Mouse (Mus musculus): ENCODE data around the gene Pltp. TPM values are rescaled to one million over a fixed set of nuclear protein-coding genes. Genes with fewer than 3 reads are reported as not detected.
"Not testable (repeated sequence)": the region's sequence is repeated elsewhere in the genome, so short reads cannot be mapped to it uniquely, and the experiment has no call there.

The Pltp gene
- polyA plus RNA-seq, 1 experiment = 18.0 TPM

- Histone ChIP-seq H3K36me3 (ENCODE audit: control insufficient read depth, insufficient read depth, low read length) (no peaks in the 10 kb centered on the region), H3K27me3 (ENCODE audit: control insufficient read depth, insufficient read depth, low read length) (no peaks in the 10 kb centered on the region), H3K27ac (ENCODE audit: control insufficient read depth, insufficient read depth, low read depth, low read length) (peak within 1 kb of the TSS; percentile 95), H3K4me3 (ENCODE audit: control insufficient read depth, low read depth, low read length) (peak within 1 kb of the TSS; percentile 99), H3K4me1 (ENCODE audit: control insufficient read depth, insufficient read depth, low read length) (peaks cover 17% of the 10 kb centered on the region)
- no peak for TF ChIP-seq CTCF (IDR thresholded peaks at IDR 0.05; ENCODE audit: control insufficient read depth, insufficient read depth, insufficient replicate concordance, low read depth, low read length)
- TF ChIP-seq POLR2A (IDR thresholded peaks at IDR 0.05; ENCODE audit: control insufficient read depth, low read depth, low read length) = peak; percentile 55
Measured at GRCm38 (mm10) chr2:164804533-164805331, 52.8 kb downstream of the Pltp start, which contains the start of the genes Acot8 and Zswim3. TSS of gene Acot8 (minus strand) at chr2:164804882. TSS of gene Zswim3 (plus strand) at chr2:164805098.

- Histone ChIP-seq H3K27me3 (ENCODE audit: control insufficient read depth, insufficient read depth, low read length) (no peaks in the 10 kb centered on the region), H3K4me3 (ENCODE audit: control insufficient read depth, low read depth, low read length) (peak overlapping the region; percentile 99), H3K4me1 (ENCODE audit: control insufficient read depth, insufficient read depth, low read length) (peaks cover 17% of the 10 kb centered on the region), H3K36me3 (ENCODE audit: control insufficient read depth, insufficient read depth, low read length) (no peaks in the 10 kb centered on the region), H3K27ac (ENCODE audit: control insufficient read depth, insufficient read depth, low read depth, low read length) (peak overlapping the region; percentile 95; the same call in 1 of the 2 replicates)
- TF ChIP-seq CTCF (IDR thresholded peaks at IDR 0.05; ENCODE audit: control insufficient read depth, insufficient read depth, insufficient replicate concordance, low read depth, low read length) (no peak), POLR2A (IDR thresholded peaks at IDR 0.05; ENCODE audit: control insufficient read depth, low read depth, low read length) (no peak)
Measured at GRCm38 (mm10) chr2:164803921-164804313, 53.6 kb downstream of the Pltp start.

DNA sequence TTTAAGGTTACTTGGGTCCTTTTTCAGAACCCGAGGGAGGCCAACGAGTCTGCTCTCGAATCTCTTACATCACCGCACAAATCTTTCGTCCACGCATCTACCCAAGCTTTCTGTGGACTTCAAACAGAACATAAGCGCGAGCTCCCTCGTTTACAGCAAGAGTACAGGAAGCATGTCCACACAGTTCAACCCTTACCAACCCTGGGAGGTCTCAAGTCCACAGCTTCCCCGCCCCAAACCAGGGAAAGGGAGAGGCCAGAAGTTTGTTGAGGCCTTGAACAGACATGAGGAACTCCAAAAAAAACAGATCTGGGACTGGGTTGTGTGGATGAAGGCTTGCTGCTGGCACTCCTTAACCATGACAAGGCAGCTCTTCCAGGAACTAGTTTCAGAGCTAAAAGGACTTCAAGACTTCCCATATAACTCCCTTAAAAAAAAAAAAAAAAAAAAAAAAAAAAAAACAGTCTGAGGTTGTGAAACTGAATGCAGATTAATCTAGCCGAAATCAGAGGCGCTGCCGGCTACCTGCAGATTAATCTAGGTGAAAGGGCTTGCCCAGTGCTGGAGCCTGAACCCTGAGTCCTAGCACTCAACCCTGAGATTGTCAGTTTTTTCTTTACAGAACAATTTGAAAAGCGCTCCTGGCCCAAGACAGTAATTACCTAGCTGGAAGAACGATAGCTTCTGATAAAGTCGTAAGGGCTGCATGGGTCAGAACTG, 54.1 kb downstream of the Pltp start:
- Histone ChIP-seq H3K4me1 (ENCODE audit: control insufficient read depth, insufficient read depth, low read length) (peaks cover 17% of the 10 kb centered on the region), H3K4me3 (ENCODE audit: control insufficient read depth, low read depth, low read length) (peak overlapping the region; percentile 99), H3K27me3 (ENCODE audit: control insufficient read depth, insufficient read depth, low read length) (no peaks in the 10 kb centered on the region), H3K36me3 (ENCODE audit: control insufficient read depth, insufficient read depth, low read length) (no peaks in the 10 kb centered on the region), H3K27ac (ENCODE audit: control insufficient read depth, insufficient read depth, low read depth, low read length) (no peak overlapping the region)
- TF ChIP-seq POLR2A (IDR thresholded peaks at IDR 0.05; ENCODE audit: control insufficient read depth, low read depth, low read length) (no peak), CTCF (IDR thresholded peaks at IDR 0.05; ENCODE audit: control insufficient read depth, insufficient read depth, insufficient replicate concordance, low read depth, low read length) (no peak)

GRCm38 (mm10) chr2:164800252-164801004, 57.1 kb downstream of the Pltp start:
- Histone ChIP-seq H3K4me1 (ENCODE audit: control insufficient read depth, insufficient read depth, low read length) (peaks cover 13% of the 10 kb centered on the region), H3K27ac (ENCODE audit: control insufficient read depth, insufficient read depth, low read depth, low read length) (no peak overlapping the region), H3K36me3 (ENCODE audit: control insufficient read depth, insufficient read depth, low read length) (no peaks in the 10 kb centered on the region; the same call in 1 of the 2 replicates), H3K27me3 (ENCODE audit: control insufficient read depth, insufficient read depth, low read length) (no peaks in the 10 kb centered on the region), H3K4me3 (ENCODE audit: control insufficient read depth, low read depth, low read length) (no peak overlapping the region)
- TF ChIP-seq CTCF (IDR thresholded peaks at IDR 0.05; ENCODE audit: control insufficient read depth, insufficient read depth, insufficient replicate concordance, low read depth, low read length) (no peak), POLR2A (IDR thresholded peaks at IDR 0.05; ENCODE audit: control insufficient read depth, low read depth, low read length) (no peak)

DNA sequence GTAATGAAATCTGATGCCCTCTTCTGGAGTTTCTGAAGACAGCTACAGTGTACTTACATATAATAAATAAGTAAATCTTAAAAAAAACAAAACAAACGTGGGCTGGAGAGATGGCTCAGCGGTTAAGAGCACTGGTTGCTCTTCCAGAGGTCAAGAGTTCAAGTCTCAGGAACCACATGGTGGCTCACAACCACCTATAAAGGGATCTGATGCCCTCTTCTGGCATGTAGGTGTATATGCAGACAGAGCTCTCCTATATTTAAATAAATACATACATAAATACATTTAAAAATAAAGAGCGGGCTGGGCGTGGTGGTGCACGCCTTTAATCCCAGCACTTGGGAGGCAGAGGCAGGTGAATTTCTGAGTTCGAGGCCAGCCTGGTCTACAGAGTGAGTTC, 59.0 kb downstream of the Pltp start:
- not testable (repeated sequence) for H3K4me3 ChIP-seq (ENCODE audit: control insufficient read depth, low read depth, low read length); H3K27me3 ChIP-seq (ENCODE audit: control insufficient read depth, insufficient read depth, low read length); H3K36me3 ChIP-seq (ENCODE audit: control insufficient read depth, insufficient read depth, low read length); H3K4me1 ChIP-seq (ENCODE audit: control insufficient read depth, insufficient read depth, low read length); H3K27ac ChIP-seq (ENCODE audit: control insufficient read depth, insufficient read depth, low read depth, low read length)

GRCm38 (mm10) chr2:164795868-164796267, 61.6 kb downstream of the Pltp start:
- Histone ChIP-seq H3K27me3 (ENCODE audit: control insufficient read depth, insufficient read depth, low read length) (no peaks in the 10 kb centered on the region), H3K4me1 (ENCODE audit: control insufficient read depth, insufficient read depth, low read length) (peaks cover 5% of the 10 kb centered on the region), H3K36me3 (ENCODE audit: control insufficient read depth, insufficient read depth, low read length) (peaks cover 4% of the 10 kb centered on the region), H3K27ac (ENCODE audit: control insufficient read depth, insufficient read depth, low read depth, low read length) (no peak overlapping the region), H3K4me3 (ENCODE audit: control insufficient read depth, low read depth, low read length) (no peak overlapping the region)
- TF ChIP-seq CTCF (IDR thresholded peaks at IDR 0.05; ENCODE audit: control insufficient read depth, insufficient read depth, insufficient replicate concordance, low read depth, low read length) (no peak), POLR2A (IDR thresholded peaks at IDR 0.05; ENCODE audit: control insufficient read depth, low read depth, low read length) (no peak)

DNA sequence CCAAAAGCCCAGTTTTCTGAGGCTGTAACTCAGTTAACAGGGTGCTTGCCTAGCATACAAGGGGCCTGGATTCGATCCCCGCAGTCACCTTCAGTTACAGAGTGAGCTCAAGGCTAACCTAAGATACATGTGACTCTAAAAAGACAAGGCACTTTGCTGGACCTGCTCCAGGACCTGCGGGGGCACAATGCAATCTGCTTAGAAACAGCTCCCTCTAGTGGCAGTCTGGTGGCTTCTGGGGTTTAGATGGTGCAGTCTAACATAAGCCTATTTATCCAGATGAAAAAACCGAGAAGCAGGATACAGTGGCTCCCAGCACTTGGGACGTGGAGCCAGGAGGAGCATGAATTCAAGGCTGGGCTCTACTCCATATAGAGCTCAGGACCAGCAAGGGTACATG, 63.2 kb downstream of the Pltp start:
- Histone ChIP-seq H3K27me3 (ENCODE audit: control insufficient read depth, insufficient read depth, low read length) (no peaks in the 10 kb centered on the region), H3K36me3 (ENCODE audit: control insufficient read depth, insufficient read depth, low read length) (peaks cover 4% of the 10 kb centered on the region), H3K4me3 (ENCODE audit: control insufficient read depth, low read depth, low read length) (no peak overlapping the region), H3K27ac (ENCODE audit: control insufficient read depth, insufficient read depth, low read depth, low read length) (no peak overlapping the region), H3K4me1 (ENCODE audit: control insufficient read depth, insufficient read depth, low read length) (peaks cover 5% of the 10 kb centered on the region)
- no peak for TF ChIP-seq POLR2A (IDR thresholded peaks at IDR 0.05; ENCODE audit: control insufficient read depth, low read depth, low read length)
- peak; percentile 67; the same call in 1 of the 2 replicates for TF ChIP-seq CTCF (IDR thresholded peaks at IDR 0.05; ENCODE audit: control insufficient read depth, insufficient read depth, insufficient replicate concordance, low read depth, low read length)
